Mouse (Mus musculus) erythroblast, embryonic 14.5 days (primary cell): ENCODE data around the gene Chrd. TPM values are rescaled to one million over a fixed set of nuclear protein-coding genes. Genes with fewer than 3 reads are reported as not detected.
A peak's percentile ranks its signal among the peaks of the same experiment; 100 is the strongest.

Experiments used
- H3K27me3 ChIP-seq: 2 replicates; pipeline ENCODE4 v1.6.1; 2012; ENCODE audit warnings: inconsistent platforms; ENCODE audit not compliant: control insufficient read depth
- H3K36me3 ChIP-seq: 2 replicates; pipeline ENCODE4 v1.6.1; 2012; ENCODE audit warnings: mild to moderate bottlenecking, inconsistent platforms; ENCODE audit not compliant: control insufficient read depth
- H3K4me1 ChIP-seq: 2 replicates; pipeline ENCODE4 v1.6.1; 2012; ENCODE audit warnings: inconsistent platforms; ENCODE audit not compliant: control insufficient read depth
- H3K4me3 ChIP-seq: replicated peaks from 2 replicates; pipeline ENCODE3; 2012; ENCODE audit warnings: moderate library complexity, mild to moderate bottlenecking, inconsistent platforms
- H3K9me3 ChIP-seq: 2 replicates; pipeline ENCODE4 v1.6.1; 2012; ENCODE audit warnings: low read length, inconsistent platforms, mixed read lengths; ENCODE audit not compliant: control insufficient read depth
- GATA1 ChIP-seq: IDR thresholded peaks from 2 replicates; pipeline ENCODE4 v1.6.1; 2012; ENCODE audit warnings: low read length, inconsistent platforms, mixed read lengths
- TAL1 ChIP-seq: IDR thresholded peaks from 3 replicates; pipeline ENCODE4 v1.6.1; 2012; ENCODE audit warnings: low read length, inconsistent platforms, mixed read lengths
- polyA plus RNA-seq: library from polyadenylated mRNA; stranded (reverse); fragments of >175 nt; gene quantifications from 2 replicates; pipeline ENCODE4 v1.2.3, GENCODE M21; 2012

Chrd gene
- polyA plus RNA-seq, 1 experiment, result not detected

DNA sequence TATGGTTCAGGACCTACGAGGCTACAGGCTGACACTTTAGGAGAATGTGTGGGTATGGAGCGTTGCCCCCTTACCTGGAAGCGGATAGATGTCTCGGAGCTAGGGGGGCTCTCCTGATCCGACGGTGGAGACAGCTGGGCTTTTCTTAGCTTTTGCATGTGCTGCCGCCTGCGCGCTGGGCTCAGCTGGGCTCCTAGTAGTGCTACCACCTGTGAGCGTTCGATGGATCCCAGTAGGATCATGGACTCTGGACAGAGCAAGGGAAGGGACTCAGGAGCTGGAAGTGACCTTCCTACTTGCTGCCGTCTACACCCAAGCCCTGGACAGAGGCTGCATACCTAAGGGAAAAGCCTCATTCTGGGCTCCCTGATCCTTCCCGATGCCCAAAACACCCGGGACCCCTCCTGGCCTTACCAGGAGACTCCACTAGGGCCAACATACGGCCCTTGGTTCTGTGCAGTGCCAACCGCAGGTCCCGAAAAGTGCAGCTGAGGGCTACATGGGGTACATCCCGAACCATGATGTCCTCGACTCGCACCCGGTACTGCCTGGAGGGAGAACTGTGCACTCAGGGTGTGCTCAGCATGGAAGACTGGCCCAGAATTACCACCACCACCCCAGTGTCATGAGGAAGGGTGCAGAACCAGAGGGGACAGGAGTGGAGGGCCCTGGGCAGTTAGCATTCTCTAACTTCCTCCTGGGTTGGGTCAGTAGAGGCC is 24.5 kb upstream of the Chrd start:
- Histone ChIP-seq H3K4me3 (no peak overlapping the region), H3K27me3 (no peaks in the 10 kb centered on the region), H3K9me3 (no peaks in the 10 kb centered on the region), H3K4me1 (peaks cover 100% of the 10 kb centered on the region), H3K36me3 (peaks cover 97% of the 10 kb centered on the region)
- no peak for TF ChIP-seq TAL1
- TF ChIP-seq GATA1, result no peak

DNA sequence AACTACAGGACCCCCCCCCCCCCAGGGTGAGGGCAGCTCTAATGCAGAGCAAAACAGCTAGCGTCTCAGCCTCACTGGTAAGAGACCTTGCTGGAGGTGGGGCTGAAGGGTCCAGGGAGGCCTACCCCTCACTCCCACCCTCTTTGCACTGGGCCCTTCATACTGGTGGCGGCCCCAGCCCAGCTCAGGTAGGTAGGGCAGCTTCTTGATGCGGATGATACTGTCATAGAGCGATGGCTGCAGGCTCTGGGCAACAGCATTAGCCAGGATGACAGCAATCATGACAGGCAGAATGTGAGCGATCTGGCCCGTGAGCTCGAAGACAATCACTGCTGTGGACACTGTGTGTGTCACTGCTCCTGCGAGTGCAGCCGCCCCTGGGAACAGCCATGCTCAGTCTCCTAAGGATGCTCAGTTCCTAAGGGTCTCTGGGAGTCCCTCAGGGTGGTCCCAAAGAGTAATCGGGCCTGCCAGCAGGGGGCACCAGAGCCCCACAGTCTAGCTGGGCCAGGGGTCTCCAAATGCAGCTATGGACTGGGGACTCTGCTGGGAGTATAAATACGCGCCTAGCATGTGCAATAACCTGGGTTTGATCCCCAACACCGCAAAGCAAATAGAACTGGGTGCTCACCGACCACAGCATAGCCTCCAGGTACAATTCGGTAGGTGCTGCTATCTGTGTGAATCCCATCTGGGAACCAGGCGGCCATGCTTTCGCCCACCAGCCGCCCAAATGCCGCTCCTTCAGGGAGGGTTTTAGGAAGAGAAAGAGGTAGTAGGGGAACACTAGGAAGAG is 23.8 kb upstream of the Chrd start:
- H3K4me1 ChIP-seq, result peaks cover 100% of the 10 kb centered on the region
- no peaks in the 10 kb centered on the region for H3K9me3 ChIP-seq
- TF ChIP-seq GATA1 (no peak), TAL1 (no peak)
- H3K4me3 ChIP-seq, result no peak overlapping the region
- peaks cover 99% of the 10 kb centered on the region for H3K36me3 ChIP-seq
- no peaks in the 10 kb centered on the region for H3K27me3 ChIP-seq

DNA sequence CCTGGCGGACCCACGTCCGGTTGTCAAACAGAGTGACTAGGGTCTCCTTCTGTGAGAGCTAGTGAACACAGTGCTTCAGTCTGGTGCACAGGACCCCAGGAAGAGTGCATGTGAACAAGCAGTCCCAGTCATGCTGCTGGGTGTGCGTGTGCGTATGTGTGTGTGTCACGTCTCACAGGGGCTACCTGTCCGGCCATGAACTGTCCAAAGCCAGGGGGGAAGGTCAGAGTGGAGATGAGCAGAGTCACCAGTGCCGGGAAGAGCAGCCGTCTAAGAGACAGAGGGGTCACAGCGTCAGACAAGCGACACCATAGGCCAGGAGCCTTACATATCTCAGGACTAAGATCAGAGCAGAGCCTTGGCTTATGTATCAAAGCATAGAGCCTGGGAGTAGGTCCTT is 22.6 kb upstream of the Chrd start:
- H3K4me1 ChIP-seq, result peaks cover 100% of the 10 kb centered on the region
- TF ChIP-seq TAL1 (no peak), GATA1 (no peak)
- peaks cover 88% of the 10 kb centered on the region for H3K36me3 ChIP-seq
- H3K4me3 ChIP-seq, result no peak overlapping the region
- no peaks in the 10 kb centered on the region for H3K27me3 ChIP-seq
- no peaks in the 10 kb centered on the region for H3K9me3 ChIP-seq

DNA sequence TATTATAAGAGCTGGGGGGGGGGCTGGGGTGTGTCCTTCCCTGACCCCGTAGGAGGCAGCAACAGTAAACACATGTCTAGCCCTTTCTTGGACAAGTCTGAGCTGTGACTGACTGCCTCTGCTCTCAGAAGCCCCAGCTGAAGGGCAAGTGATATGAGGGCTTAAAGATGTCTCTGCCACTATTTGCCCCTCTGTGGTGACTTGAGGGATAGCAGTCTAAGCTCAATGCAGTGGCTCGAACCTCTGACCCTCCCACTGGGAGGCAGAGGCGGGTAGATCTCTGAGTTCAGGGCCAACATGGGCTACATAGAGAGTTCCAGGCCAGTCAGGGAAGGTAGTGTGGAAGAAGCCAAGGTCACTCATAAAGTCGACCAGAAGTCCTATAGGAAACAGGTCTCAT is 22.1 kb upstream of the Chrd start:
- Histone ChIP-seq H3K4me3 (no peak overlapping the region), H3K4me1 (peaks cover 100% of the 10 kb centered on the region), H3K36me3 (peaks cover 83% of the 10 kb centered on the region), H3K27me3 (no peaks in the 10 kb centered on the region), H3K9me3 (no peaks in the 10 kb centered on the region)
- TF ChIP-seq TAL1 (no peak), GATA1 (no peak)

DNA sequence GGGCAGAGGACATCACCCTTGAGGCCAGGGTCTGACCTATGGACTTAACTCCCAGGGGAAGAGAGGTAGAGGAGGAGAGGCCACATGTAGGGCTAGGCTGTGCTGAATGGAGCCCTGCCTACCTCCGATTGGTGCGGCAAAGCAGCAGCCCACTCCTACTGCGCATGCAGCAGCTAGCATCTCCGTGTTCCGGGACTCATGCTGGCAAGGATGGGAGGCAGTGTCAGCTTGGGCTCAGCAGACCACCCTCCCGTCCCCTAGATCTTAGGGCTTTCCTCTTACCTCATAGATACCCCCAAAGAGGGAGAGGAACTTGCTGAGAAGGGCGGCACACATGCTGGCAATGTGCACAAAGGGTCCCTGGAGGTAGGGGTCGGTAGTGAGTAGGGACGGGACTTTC is 20.7 kb upstream of the Chrd start:
- TF ChIP-seq TAL1, result no peak
- TF ChIP-seq GATA1, result no peak
- peaks cover 70% of the 10 kb centered on the region for H3K36me3 ChIP-seq
- peaks cover 100% of the 10 kb centered on the region for H3K4me1 ChIP-seq
- H3K9me3 ChIP-seq, result no peaks in the 10 kb centered on the region
- peak overlapping the region; percentile 80 for H3K4me3 ChIP-seq
- no peaks in the 10 kb centered on the region for H3K27me3 ChIP-seq

DNA sequence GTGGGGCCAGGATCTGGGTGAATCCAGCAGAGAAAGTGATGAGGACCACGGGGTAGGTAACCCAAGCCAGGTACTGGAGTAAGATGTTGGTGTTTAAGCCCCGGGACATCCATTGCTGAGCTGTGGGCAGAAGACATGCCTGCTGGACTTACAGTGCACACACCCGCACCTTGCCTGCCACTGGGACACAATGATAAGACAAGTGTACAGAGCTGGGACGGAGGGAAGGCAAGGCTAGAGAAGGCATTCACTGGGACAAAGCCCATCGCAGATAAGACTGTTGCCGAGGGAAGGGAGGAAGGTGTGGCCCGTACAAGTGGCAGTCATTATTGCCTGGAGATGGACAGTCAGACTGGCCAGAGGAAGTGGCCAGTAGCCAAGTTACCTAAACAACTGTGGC is 20.0 kb upstream of the Chrd start:
- Histone ChIP-seq H3K36me3 (peaks cover 63% of the 10 kb centered on the region), H3K9me3 (no peaks in the 10 kb centered on the region), H3K27me3 (no peaks in the 10 kb centered on the region), H3K4me1 (peaks cover 100% of the 10 kb centered on the region), H3K4me3 (peak overlapping the region; percentile 80)
- TF ChIP-seq TAL1 (peak; percentile 36; the same call in 2 of the 3 replicates), GATA1 (peak; percentile 60)

GRCm38 (mm10) chr16:20714307-20715080 is 18.4 kb upstream of the Chrd start:
- TF ChIP-seq GATA1, result no peak
- no peak for TF ChIP-seq TAL1
- Histone ChIP-seq H3K4me1 (peaks cover 94% of the 10 kb centered on the region), H3K4me3 (peak overlapping the region; percentile 80), H3K36me3 (peaks cover 48% of the 10 kb centered on the region), H3K27me3 (no peaks in the 10 kb centered on the region), H3K9me3 (no peaks in the 10 kb centered on the region)

GRCm38 (mm10) chr16:20715161-20715560 is 17.8 kb upstream of the Chrd start:
- peaks cover 87% of the 10 kb centered on the region for H3K4me1 ChIP-seq
- peaks cover 47% of the 10 kb centered on the region for H3K36me3 ChIP-seq
- H3K4me3 ChIP-seq, result peak overlapping the region; percentile 80
- TF ChIP-seq GATA1 (no peak), TAL1 (no peak)
- no peaks in the 10 kb centered on the region for H3K9me3 ChIP-seq
- no peaks in the 10 kb centered on the region for H3K27me3 ChIP-seq

DNA sequence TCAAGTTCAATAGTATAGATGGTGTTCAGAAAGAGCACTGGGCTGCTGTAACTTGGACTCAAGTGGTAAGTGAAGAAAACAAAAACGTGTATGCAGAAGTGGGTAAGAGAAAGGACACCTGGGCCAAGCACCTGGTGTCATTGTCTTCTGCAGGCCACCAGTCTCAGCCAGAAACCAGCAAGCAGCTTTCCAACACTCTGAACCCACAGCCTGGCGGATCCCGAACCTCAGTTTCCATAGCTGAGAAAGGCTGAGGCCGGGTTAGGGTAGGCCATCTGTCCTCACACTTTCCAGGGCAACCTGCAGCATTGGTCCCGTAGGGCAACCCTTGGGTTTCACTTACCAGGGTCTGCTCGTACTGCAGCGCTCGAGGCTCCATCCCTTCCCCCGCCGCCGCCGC is 17.4 kb upstream of the Chrd start:
- peaks cover 47% of the 10 kb centered on the region for H3K36me3 ChIP-seq
- H3K27me3 ChIP-seq, result no peaks in the 10 kb centered on the region
- peak overlapping the region; percentile 80 for H3K4me3 ChIP-seq
- TF ChIP-seq GATA1, result no peak
- TF ChIP-seq TAL1, result no peak
- H3K9me3 ChIP-seq, result no peaks in the 10 kb centered on the region
- H3K4me1 ChIP-seq, result peaks cover 83% of the 10 kb centered on the region
